Mouse (Mus musculus) telencephalon, adult 2 months (tissue): ENCODE measurements at regions not wholly inside any gene's neighbourhood (a gene's known extent, or its start where the extent isn't known, plus 50 kb on each side); places are given as distances from the start of the nearest gene placed in this dataset.
A peak's percentile ranks its signal among the peaks of the same experiment; 100 is the strongest.
"Not testable (repeated sequence)": the region's sequence is repeated elsewhere in the genome, so short reads cannot be mapped to it uniquely, and the experiment has no call there.

Source experiments
- DNase-seq: peaks from one replicate; pipeline ENCODE4 v3.0.0-alpha.2; 2011; ENCODE audit warnings: low read depth, low spot score

- not testable (repeated sequence) for DNase-seq
Measured at GRCm38 (mm10) chr8:93443631-93444030, 64.1 kb upstream of the Ces1h start.

DNA sequence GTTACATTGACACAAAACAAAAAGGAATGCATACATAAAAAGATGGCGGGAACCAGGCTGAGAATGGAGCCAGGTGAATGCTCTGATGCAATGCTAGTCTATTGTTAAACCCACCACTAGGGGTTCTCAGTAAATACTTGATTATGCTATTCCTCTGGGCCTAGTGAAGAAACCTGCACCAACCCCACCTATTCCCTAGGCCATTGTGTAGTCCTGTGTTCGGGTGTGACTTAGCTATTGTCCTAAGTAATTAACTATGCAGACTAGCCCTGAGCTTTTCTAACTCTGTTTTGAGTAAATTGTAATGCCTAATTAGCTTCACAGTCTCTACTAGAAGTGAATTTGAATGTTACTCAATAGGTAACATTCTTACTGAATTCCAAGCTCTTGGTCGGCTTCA lies 62.4 kb upstream of the Ces1h start:
- DNase-seq = no peak

- not testable (repeated sequence) for DNase-seq
Measured at GRCm38 (mm10) chr8:93436586-93436985, 57.1 kb upstream of the Ces1h start.

GRCm38 (mm10) chr8:93430637-93431036 lies 51.1 kb upstream of the Ces1h start:
- DNase-seq = peak; percentile 58
